Mouse (Mus musculus) adrenal gland, adult 8-10 months (tissue): Measurements from ENCODE around the gene Prickle2. TPM values are rescaled to one million over a fixed set of nuclear protein-coding genes. Genes with fewer than 3 reads are reported as not detected.

ENCODE experiments used
- DNase-seq: peaks from one replicate; pipeline ENCODE4 v3.0.0; 2022
- total RNA-seq, 4 experiments: library from RNA; stranded (reverse); gene quantifications; 2 replicates each; pipeline ENCODE4 v1.2.4; 2022

Gene Prickle2
- total RNA-seq, 4 experiments from 2014 or later, result 10.7 to 14.3 (median 12.0) TPM

DNA sequence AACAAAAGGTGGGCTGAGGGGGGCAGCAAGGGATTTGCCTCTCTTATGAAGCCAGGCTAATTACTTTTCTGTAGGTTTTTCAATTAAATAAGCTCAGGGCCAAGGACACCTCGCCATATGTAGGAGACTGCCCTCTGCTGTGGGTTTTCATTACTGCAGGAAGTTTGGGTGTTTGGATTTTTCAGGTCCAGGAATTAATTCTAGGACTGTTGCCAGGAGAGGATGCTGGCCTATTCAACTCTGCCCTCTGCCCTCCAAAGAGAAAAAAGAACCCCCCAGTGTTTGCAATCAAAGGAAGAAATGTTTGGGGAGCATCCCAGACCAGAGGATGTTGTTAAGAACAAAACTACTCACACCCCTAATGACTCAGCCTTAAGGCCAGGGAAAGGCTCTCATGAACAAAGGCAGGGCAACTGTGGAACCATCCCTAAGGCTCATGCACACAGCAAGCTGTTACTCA is 40.4 kb downstream of the Prickle2 start:
- peak; percentile 42 for DNase-seq

DNA sequence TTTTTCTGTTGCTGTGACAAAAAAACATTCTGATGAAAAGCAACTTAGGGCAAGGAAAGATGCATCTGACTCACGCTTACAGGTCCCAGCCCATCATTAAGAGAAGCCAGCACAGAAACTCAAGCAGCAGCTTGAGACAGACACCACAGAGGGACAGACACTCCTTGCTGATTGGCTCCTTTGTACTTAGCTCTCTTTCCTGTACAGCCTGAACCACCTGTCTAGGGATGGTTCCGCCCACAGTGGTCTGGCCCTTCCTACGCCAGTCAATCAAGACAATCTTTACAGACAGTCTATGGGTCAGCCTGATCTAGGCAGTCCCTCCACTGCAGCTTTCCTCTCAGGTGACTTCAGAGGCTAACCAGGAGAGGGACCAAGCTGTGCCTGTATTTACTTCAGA is 42.1 kb downstream of the Prickle2 start:
- no peak for DNase-seq

DNA sequence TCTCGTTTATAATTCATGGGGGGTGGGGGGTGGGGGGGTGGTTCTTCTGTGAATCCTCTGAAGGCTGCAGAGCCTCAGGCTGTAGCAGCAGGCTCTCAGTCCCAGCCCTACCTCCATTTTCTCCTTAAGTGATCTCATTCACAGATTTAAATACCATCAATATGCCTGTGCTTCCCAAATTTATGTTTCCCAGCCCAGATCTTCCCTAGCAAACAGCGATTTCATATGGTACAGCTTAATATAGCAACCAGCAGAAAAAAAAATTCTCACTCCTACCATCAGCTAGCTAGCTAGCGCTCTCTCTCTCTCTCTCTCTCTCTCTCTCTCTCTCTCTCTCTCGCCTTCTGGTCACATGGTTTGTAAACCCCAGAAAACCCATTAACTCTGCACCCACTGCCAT is 42.5 kb downstream of the Prickle2 start:
- no peak for DNase-seq

DNA sequence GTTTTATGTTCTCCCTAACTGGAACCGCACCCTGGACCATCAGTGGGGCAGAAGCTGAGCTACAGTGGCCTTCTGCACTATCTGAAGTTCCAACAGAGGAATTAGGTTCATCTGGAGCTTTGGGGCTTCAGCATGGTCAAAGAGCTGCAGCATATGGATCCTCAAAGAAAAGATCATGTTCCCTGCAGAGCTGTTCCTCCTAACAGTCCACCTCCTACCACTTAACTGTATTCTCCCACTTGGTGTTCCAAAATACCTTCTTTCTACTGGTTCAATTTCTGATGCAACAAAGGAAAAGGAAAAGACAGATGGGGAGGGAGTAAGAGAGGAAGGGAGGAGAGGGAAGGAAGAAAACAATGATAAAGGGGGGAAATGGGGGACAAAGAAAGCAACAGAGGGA is 56.9 kb downstream of the Prickle2 start:
- DNase-seq, result no peak

DNA sequence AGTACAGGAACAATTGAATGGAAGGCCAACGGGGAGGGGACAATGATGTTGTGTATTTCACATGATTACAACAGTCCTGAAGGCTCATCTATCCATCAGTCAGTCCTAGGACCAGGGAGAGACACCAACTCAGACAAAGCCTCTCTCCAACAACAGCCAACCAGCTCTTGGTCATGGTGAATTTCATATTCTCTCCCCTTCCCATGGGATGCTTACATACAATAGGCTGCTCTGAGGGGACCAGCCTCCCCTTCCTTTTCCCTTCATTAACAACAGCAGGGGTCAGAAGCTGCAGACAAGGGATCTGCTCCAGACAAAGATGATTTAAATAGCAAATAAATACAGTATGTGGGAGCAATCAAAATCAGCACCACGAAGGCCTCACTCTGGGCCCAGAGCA is 57.4 kb downstream of the Prickle2 start:
- no peak for DNase-seq

DNA sequence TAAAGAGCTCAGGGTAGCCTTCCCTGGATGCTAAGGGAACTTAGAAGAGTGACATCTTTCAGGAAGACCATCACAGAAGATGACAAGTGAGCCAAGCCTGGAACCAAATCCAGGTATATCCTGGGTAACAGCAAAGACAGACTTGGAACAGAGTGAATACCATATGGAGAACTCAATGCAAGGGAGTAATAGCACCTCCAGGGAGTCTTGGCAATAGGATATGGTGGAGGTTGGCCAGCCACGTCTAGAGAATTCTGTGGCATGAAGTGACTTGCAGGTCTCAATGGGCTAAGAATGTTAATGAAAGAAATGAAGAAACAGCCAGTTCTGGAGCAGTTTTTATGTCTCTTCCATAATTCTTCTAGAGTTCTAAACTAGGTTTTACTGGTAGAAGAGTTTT is 63.0 kb downstream of the Prickle2 start:
- no peak for DNase-seq

DNA sequence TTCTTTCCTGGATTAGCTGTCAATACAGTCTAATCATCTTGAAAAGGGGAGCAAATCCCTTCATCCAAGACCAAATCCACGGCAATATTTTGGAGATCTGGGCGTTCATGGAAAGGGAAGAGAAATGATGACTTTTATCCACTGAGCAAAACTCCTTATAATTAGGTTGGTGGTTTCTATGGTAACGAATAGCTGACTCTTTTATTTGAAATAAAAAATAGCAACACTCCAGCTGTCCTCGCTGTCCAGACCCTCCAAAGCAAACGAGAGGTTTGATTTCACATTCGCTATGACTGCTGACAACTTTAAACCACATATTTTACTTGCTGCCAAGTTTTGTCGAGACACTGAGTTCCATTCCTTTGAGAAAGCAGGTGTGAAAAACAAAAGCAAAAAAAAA is 64.0 kb downstream of the Prickle2 start:
- no peak for DNase-seq

DNA sequence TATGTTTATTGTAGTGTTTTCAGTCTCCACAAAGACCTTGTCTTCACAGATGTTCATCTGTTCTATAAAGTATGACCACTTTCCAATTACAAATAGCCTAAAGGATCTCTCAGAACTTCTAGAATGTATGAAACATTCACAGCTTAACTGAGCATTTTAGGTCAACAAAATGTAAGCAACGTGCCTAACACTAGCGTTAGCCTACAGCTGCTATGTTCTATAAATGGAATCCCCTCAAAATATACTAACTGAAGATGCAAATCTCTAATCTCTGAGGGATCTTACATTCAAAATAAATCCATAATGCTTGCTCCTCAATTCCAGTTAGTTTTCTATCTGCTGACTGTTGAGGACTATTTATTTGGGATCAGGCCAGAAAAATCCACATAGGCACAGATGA is 65.1 kb downstream of the Prickle2 start:
- no peak for DNase-seq

DNA sequence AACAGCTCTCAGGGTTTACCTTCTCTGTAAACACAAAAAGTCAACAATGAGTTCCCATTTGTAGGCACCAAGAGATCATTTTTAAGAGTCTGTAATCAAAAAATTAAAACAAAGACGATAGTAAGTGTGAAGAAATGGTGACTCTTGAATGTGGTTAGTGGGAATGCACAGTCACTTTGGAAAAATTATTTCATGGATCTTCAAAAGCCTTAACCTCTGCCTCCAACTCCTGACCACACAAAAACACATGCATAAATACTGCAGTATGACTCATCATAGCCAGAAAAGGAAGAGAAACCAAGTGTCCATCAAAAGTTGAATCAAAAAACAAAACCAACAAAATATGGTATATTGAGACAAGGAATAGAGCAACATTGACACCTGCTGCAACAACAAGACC is 69.5 kb downstream of the Prickle2 start:
- no peak for DNase-seq

DNA sequence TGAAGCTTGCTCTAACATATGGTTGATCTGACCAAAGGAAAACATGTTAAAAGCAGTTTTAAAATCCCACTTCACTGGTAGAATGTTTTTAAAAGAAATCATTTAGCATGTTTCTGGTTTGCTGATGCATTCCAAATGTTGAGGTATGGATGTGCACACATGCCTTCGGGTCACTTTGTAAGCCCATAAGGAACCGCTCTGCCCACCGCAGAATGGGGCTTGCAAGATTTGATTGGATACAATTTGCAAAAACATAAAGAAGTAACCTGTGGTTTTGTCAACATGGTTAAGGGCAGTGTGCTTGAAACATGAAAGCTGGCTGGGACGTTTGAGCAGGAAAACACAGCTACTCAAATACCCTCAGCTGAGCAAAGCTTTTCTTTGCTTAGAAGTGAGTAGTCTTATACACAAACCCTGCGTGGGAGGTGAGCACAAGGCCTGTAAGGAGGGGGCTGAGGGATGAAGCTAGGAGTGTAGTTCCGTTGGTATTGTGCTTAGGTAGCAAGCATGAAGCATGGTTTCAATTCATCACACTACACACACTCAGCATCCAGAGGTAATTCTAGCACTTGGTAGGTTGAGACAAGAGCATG is 71.0 kb downstream of the Prickle2 start:
- no peak for DNase-seq

DNA sequence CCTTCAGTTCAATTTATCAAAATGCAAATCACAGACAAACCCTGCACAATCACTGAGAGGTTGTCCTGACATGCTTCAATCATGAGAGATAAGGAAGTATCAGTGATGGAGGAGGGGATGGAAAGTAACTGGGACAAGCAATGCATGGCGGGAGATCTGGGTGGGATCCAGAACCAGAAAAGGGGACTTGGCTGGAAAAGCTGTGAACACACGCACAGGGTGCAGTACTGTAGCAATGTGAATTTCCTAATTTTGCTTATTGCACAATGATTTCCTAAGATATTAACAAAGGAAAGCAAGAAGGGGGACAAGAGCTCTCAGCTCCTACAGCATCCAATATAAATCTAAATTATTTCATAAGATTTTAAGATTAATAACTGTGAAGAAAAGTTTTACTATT is 75.0 kb downstream of the Prickle2 start:
- no peak for DNase-seq

DNA sequence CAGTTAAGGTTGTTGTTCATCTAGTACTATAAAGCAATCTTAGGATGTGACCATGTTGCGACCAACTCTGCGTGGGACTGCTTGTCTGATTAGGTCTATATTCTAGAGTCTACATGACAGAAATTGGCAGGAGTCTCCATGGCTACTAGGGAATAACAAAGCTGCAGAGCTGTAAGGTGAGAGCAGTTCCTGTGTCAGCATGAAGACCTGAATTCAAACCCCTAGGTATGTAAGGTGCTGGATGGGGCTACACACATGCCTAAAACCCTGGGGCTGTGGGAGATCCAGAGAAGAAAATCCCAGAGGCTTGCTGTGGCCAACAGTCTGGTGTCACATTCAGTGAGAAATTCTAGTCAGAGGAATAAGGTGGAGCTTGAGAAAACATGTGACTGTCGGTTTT is 78.2 kb downstream of the Prickle2 start:
- DNase-seq, result no peak

DNA sequence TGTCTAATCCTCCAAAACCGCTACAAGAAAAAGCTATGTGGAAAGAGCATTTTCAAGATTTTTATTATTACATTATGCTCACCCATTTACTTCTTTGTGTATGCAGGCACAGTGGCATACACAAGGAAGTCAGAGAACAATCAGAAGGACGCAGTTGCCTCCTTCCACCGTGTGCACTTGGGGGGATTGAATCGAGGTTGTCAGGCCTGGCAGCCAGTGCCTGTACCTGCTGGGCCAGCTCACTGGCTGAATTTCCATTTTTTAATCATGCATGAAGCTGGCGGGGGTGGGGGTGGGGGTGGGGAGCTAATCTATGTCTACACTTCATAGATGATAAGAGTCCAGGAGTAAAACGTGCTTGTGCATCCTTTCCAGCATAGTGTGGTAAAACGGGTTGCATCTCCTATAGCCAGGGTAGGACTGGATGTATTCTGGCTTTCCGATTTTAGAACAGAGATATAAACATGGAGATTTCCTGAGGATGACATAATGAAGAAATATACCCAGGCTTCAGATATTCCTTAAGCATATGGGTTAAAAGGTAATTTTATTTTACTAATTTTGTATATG is 78.8 kb downstream of the Prickle2 start:
- no peak for DNase-seq

DNA sequence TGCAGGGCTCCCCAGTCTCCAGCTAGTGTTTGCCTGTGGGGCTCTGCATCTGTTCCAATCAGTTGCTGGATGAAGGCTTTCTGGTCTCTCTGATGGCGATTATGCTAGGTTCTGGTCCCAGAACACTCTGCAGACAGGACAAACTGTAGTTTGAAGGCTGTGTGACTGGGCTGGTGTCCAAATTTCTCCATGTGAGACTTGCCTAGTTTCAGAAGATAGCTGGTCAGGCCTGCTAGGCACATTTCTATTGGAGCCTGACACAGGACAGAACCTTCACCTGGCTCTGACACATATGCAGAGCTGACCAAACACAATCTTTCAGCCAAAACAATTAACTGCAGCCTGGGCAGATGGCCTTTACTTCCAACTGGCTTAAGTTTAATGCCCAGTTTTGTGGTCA is 80.0 kb downstream of the Prickle2 start:
- DNase-seq, result no peak

DNA sequence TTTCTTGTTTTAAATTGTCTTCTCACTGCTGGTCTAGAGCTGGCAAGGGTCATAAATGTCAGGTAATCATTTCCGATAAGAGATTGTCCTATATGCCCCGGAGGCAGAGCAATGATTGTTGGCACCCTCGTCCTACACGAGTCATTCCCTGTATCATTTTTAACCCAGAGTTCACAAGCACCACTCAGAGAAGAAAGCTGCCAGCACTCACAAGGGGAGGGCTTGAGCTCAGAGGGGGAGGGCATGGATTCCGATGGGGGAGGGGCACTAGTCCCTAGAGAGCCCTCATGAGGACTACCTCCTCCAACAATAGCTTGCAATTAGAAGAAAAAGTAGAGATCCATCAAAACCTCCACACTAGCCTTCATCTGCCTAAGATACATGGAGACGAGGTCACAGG is 81.6 kb downstream of the Prickle2 start:
- no peak for DNase-seq

DNA sequence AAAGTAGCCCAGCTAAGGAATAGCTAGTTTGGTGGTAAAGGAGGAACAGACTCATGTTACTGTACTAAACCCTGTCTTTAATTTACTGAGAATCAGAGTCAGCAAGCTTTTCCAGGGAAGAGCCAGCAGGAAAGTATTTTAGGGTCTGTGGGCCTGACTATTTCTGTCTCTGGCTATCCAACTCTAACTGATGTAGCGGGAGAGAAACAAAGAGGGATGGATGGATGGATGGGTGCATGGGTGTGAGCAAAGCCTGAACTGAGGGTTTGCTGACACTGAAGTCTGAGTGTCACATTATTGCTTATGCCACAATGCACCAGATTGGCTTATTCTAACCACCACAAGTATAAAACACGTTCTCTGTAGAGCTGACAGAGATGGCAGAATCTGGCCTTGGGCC is 88.8 kb downstream of the Prickle2 start:
- DNase-seq, result no peak

DNA sequence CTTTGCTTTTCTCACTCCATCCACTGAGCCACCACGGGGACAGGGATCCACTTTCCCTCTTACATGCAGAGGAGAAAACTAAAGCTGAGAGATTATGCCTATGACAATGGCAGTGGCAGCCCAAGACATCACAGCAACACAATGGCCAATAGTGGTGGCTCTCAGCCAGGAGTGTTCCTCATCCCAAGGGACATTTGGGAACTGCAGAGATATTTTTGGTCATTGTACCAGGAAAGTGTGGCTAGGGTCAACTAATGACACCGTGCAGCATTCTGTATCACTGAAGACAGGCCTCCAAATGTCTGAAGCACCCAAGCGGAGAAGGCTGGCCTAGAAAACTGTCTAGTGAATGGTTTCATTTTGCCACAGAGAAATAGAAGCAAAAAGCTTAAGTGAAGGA is 91.2 kb downstream of the Prickle2 start:
- DNase-seq, result no peak

DNA sequence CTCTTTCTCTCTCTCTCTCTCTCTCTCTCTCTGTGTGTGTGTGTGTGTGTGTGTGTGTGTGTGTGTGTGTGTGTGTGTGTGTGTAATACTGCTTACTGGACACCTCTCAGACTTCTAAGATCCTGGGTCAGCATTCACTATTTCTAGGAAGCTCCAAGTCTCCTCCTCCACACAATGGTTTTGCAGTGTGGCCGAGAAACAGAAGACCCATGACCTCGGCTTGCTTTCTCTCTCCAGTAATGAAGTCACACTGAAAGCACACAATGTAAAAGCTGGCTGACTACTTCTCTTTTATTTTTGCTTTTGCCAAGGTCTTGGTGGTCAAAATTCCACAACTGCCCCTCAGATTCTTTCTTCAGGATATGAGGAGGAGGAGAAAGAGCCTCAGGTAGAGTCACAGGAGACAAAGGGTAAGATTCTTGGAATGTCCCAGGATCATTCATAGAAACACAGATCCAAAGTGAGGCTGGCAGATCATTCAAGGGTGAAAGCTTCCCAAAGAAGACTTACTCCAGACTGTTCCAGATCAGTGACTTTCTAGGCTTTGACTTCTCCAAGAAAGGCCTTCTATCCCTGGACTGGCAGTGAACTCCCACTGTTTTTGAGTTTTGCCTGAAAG is 93.7 kb downstream of the Prickle2 start:
- DNase-seq, result no peak

DNA sequence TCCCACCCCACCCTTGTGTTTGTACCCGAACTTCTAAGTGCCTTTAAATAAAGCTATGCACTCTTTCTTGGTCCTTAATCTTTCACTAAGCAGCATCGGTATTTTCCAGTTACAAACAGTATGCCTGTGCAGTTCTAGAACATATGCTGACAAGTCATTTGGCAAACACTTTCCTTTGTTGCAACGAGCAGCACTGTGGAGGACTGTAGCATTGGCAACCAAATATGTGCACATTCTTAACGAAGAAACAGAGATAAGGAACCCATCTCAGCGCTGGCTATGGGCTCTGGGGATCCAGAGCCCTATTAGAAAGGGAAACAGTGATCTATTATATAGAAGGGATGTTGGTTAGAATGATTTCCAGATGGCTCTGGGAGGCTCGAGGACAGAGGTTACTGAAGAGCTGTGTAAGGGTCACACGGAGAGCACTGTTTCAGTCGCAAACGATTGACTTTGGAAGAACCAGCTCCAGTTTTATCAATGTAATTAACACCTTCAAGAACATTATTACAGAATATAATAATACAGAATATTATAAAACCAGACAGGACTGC is 96.2 kb downstream of the Prickle2 start:
- DNase-seq, result no peak

DNA sequence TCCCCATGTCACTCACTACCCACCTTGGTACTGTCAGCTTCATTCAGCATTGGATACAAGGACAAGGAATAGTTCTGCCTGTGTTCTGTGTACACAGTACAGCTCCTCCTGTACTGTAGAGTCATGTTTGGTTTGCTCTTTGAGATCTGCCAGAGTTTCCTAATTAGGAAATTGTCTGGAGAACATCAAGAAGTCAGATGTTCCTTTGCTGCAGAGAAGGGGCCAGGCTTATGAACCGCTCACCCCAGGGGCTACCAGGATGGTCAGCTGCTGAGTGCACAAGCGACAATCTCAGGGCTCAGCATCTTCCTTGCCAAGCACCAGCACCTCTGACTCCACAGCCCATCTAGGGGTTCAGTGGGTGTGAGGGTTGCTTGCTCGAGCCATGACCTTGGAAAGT is 96.9 kb downstream of the Prickle2 start:
- DNase-seq, result no peak

DNA sequence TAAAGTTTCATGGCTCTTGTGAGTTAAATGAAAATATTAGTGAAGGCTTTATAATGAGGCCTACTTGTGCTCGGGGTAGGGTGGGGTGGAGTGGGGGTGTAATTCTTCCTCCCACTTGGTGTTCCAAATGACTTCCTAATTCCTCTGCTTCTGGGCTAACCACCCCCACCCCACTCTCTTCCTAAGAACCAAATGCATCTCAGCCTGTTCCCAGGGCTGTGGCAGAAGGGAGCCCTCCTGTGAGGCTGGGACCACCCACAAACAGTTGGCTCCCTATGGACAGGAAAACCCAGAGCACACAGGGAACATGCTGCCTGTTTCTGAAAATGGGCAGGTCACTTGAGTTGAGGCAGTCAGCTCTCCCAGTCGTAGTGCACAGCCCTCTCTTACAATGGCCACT is 100.8 kb downstream of the Prickle2 start:
- no peak for DNase-seq

DNA sequence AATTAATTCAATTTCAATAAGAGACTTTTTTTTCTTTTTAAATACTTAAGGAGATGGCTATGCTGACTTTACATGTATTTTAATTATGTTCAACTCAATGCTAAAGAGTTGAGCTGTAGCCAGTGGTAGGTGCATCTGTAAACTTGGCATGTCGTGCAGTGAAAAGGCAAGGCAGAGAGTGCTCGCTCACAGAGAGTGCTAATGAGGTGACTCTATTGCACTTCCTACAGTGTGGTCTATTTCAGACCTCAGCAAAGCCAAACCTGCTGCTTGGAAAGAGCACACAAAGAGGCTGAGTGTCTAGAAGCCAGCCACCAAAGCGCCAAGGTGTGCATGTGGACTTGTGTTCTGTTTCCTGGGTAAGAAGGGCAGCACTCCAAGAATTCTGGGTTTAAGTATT is 109.6 kb downstream of the Prickle2 start:
- DNase-seq, result no peak

DNA sequence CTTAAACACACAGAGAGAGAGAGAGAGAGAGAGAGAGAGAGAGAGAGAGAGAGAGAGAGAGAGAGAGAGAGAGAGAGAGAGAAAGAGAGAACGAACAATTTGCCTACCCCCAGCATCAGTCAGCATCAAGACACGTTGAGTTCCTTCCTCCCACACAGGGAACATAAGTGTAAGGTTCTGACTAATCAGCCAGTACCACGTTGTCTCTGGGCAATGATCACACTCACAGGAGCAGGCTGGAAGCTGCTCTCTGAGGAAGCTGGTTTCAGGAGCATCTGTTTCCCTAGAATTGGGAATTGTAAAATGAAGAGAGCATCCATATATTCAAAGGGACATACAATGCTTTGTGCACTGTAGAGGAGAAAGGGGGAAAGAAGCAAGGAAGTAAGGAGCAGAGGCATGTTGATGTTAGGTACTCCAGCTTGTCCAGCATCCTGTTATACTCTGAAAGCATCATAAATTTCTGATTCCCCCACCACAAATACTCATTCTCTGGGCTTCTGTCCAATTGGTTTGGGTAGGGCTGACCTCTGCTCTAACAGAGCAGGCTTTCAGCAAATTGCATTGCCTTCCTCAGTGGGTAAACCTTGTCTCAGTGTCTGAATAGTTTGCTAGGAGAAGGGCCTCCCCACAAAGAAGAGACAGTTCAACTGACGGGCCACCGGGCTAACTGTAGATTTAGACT is 116.4 kb downstream of the Prickle2 start:
- DNase-seq, result no peak

DNA sequence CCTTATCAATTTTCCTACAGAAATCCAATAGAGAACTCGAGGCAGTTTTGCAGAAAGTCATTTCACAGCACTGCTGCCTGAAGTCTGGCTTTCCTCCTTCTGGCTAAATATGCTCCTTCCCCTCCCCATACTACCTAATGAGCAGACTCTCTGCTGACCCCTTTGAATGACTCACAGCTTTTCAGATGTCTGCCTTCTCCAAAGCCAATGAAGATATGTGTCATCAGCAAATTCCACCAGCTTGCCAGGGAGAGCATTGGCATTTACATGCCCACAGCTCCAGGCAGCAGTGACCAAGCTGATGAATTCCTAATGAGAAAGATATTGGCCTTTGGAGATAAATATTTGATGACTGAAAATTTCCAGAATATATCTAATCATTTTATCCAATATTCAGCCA is 121.9 kb downstream of the Prickle2 start:
- DNase-seq, result peak; percentile 5
